Mouse (Mus musculus): ENCODE measurements at regions not wholly inside any gene's neighbourhood (a gene's known extent, or its start where the extent isn't known, plus 50 kb on each side); places are given as distances from the start of the nearest gene placed in this dataset.
"Not testable (repeated sequence)": the region's sequence is repeated elsewhere in the genome, so short reads cannot be mapped to it uniquely, and the experiment has no call there.

- DNase-seq (ENCODE audit: low spot score in 2 of 2) = no peak
Measured at GRCm38 (mm10) chr3:39776278-39777039, 754.6 kb upstream of the Intu start.

GRCm38 (mm10) chr3:39779690-39780218, 751.3 kb upstream of the Intu start:
- no peak for DNase-seq (ENCODE audit: low spot score in 2 of 2)

- DNase-seq (ENCODE audit: low spot score in 2 of 2) = no peak
Measured at GRCm38 (mm10) chr3:39780270-39780669, 750.8 kb upstream of the Intu start.

- DNase-seq (ENCODE audit: low spot score in 2 of 2) = no peak
Measured at GRCm38 (mm10) chr3:39784901-39785300, 746.2 kb upstream of the Intu start.

- no peak for DNase-seq (ENCODE audit: low spot score in 2 of 2)
Measured at GRCm38 (mm10) chr3:39809586-39809985, 721.5 kb upstream of the Intu start.

- DNase-seq (ENCODE audit: low spot score in 2 of 2) = peak in 1 of 2 experiments; percentile 61
Measured at GRCm38 (mm10) chr3:39814814-39815213, 716.3 kb upstream of the Intu start.

GRCm38 (mm10) chr3:39830488-39831056, 700.5 kb upstream of the Intu start:
- DNase-seq (ENCODE audit: low spot score in 2 of 2) = no peak

GRCm38 (mm10) chr3:39838377-39839145, 692.5 kb upstream of the Intu start:
- DNase-seq (ENCODE audit: low spot score in 2 of 2) = no peak

GRCm38 (mm10) chr3:39840946-39841345, 690.1 kb upstream of the Intu start:
- peak in 1 of 2 experiments; percentile 38 for DNase-seq (ENCODE audit: low spot score in 2 of 2)

GRCm38 (mm10) chr3:39845123-39845522, 686.0 kb upstream of the Intu start:
- DNase-seq (ENCODE audit: low spot score in 2 of 2) = no peak

GRCm38 (mm10) chr3:39848829-39849228, 682.3 kb upstream of the Intu start:
- DNase-seq (ENCODE audit: low spot score in 2 of 2) = no peak

- DNase-seq (ENCODE audit: low spot score in 2 of 2) = no peak
Measured at GRCm38 (mm10) chr3:39857214-39857839, 673.8 kb upstream of the Intu start.

GRCm38 (mm10) chr3:39876046-39876445, 655.0 kb upstream of the Intu start:
- DNase-seq (ENCODE audit: low spot score in 2 of 2) = not testable (repeated sequence)

GRCm38 (mm10) chr3:39884370-39884769, 646.7 kb upstream of the Intu start:
- DNase-seq (ENCODE audit: low spot score in 2 of 2) = no peak

GRCm38 (mm10) chr3:39888376-39888775, 642.7 kb upstream of the Intu start:
- DNase-seq (ENCODE audit: low spot score in 2 of 2) = no peak

- DNase-seq (ENCODE audit: low spot score in 2 of 2) = no peak
Measured at GRCm38 (mm10) chr3:39889222-39889621, 641.9 kb upstream of the Intu start.

GRCm38 (mm10) chr3:39898961-39899360, 632.1 kb upstream of the Intu start:
- no peak for DNase-seq (ENCODE audit: low spot score in 2 of 2)

GRCm38 (mm10) chr3:39900207-39900606, 630.9 kb upstream of the Intu start:
- no peak for DNase-seq (ENCODE audit: low spot score in 2 of 2)

GRCm38 (mm10) chr3:39904377-39904776, 626.7 kb upstream of the Intu start:
- no peak for DNase-seq (ENCODE audit: low spot score in 2 of 2)

GRCm38 (mm10) chr3:39908676-39909362, 622.3 kb upstream of the Intu start:
- peak; percentile 1 to 16 for DNase-seq (ENCODE audit: low spot score in 2 of 2)

- DNase-seq (ENCODE audit: low spot score in 2 of 2) = no peak
Measured at GRCm38 (mm10) chr3:39909642-39910041, 621.4 kb upstream of the Intu start.

Measured in left cerebral cortex, adult 9 months (tissue).